Mouse (Mus musculus): ENCODE data around the gene Slamf8. TPM values are rescaled to one million over a fixed set of nuclear protein-coding genes. Genes with fewer than 3 reads are reported as not detected.
A peak's percentile ranks its signal among the peaks of the same experiment; 100 is the strongest.

Slamf8 gene
- polyA plus RNA-seq, 1 experiment: 0.28 TPM

GRCm38 (mm10) chr1:172594495-172594894, 4.1 kb upstream of the Slamf8 start:
- DNase-seq (ENCODE audit: extremely low spot score in 1 of 2, low spot score in 1 of 2): peak in 1 of 2 experiments; percentile 66

DNA sequence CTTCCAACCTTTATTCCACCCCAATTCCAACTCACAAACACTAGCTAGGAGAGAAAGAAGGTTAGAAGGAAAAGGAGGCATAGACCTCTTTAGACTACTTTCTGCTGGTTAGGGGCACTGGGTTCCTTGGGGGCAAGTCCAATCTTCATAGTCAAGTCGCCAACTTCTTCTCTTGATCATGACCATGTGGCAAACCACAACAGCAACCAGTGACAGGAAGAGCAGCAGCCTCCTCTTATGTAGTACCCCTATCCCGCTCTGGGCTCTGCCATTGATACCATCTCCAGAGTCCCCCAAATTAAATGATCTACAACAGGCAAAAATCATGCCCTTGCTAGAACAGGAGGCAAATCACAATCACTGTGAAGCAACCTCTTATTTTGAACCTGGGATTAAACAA, 3.6 kb upstream of the Slamf8 start:
- DNase-seq (ENCODE audit: extremely low spot score in 1 of 2, low spot score in 1 of 2): no peak

- no peak for DNase-seq (ENCODE audit: extremely low spot score in 1 of 2, low spot score in 1 of 2)
Measured at GRCm38 (mm10) chr1:172593321-172593720, 3.0 kb upstream of the Slamf8 start.

DNA sequence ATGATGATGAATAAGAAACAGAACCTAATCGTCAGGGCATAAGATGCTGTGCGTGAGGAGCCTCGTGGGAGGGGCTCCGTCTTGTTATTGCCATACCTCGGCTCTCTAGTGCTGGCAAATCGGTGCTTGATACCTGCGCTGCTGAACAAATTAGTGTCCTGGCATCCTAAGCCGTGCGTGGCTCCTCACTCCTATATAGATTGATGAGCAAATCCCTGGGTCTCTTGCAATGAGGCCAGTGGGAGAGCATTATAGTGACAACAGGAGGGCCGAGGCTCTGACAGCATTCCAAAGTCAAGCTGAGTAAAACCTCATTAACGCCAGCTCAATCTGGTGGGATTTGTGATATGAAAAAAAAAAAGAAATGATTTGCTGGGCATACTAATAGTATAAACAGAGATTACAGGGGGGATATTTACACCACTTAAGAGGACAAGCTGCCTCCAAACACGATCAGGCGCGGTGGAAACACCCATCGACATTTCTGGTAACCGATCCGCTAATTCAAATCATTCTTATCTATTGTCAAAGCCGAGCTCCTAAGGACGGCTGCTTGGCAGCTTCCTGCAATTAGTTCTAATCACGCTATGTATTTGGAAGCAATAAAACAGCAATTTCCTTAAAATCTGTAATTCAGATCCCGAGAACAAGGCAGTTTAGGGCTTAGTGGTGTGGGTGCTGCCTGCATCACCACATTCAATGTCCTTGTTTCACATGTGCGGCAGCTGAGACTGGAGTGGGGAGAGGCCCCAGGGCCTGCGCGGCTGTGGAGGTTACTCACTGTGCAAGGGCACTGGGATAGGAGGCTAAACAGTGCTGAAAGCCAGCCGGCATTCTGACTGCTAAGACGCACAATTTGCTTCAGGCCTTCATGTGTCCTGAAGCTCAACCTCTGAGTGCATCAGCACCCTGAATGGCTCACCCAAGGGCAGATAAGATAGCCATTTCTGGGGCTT, 4.5 kb downstream of the Slamf8 start:
- no peak for DNase-seq (ENCODE audit: extremely low spot score in 1 of 2, low spot score in 1 of 2)

GRCm38 (mm10) chr1:172585026-172585425, 5.3 kb downstream of the Slamf8 start:
- no peak for DNase-seq (ENCODE audit: extremely low spot score in 1 of 2, low spot score in 1 of 2)

- DNase-seq (ENCODE audit: extremely low spot score in 1 of 2, low spot score in 1 of 2): no peak
Measured at GRCm38 (mm10) chr1:172584271-172584670, 6.1 kb downstream of the Slamf8 start.

DNA sequence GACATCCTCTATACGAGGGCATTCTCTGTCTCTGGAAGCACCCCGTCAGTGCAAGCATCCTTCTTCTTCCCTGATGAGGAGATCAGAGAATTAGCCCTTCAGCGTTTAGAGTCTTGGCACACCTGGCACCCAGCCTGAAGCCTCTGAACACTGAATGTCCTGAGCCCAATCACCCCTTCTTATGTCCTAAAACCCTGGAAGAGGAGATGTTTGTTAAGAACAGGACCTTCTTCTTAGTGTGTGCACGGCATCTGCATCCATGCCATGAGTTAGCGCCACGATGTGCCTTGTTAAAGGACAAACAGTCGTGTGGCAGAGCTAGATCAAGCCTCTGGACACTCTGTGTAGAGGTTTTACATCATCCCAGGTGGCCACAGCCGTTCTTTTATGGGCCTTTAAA, 7.9 kb downstream of the Slamf8 start:
- DNase-seq (ENCODE audit: extremely low spot score in 1 of 2, low spot score in 1 of 2): no peak

GRCm38 (mm10) chr1:172580116-172580515, 10.3 kb downstream of the Slamf8 start:
- DNase-seq (ENCODE audit: extremely low spot score in 1 of 2, low spot score in 1 of 2): no peak

DNA sequence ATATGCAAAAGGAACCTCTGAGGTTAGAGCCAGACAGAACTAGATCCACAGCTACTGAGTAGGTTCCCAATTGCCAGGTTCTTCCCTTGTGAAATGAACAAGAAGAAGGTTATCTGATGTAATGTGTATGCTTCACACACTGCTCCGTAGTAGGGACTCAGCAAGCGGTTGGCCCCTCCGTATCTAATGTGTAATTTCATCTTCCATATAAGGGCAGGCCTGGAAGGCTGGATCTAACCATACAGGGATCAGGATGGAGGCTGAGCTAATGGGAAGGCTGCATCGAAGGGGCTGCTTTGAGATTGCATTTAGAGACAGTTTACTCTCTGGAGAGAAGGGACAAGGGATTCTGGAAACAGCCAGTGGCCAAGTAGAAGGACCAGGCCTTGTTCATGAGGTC, 22.6 kb downstream of the Slamf8 start:
- DNase-seq (ENCODE audit: extremely low spot score in 1 of 2, low spot score in 1 of 2): no peak

DNA sequence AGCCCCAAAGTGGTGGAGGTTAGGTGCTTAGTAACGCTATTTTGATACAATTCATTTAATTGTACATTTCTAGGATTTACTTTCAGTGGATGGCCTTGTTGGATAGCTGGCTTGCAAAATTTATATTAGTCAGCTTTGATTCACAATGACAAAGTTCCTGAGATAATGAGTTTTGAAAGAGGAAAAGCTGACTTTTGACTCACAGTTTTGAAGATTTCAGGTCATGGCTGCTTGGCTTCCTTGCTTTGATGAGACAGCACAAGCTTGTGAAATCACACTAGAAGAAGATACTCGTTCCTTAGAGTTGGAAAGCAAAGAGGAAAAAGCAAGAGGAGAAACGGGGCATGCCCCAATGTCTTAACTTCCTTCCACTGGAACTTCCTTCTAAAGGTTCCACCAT, 24.2 kb downstream of the Slamf8 start:
- DNase-seq (ENCODE audit: extremely low spot score in 1 of 2, low spot score in 1 of 2): no peak

GRCm38 (mm10) chr1:172563465-172563828, 26.9 kb downstream of the Slamf8 start:
- DNase-seq (ENCODE audit: extremely low spot score in 1 of 2, low spot score in 1 of 2): no peak

DNA sequence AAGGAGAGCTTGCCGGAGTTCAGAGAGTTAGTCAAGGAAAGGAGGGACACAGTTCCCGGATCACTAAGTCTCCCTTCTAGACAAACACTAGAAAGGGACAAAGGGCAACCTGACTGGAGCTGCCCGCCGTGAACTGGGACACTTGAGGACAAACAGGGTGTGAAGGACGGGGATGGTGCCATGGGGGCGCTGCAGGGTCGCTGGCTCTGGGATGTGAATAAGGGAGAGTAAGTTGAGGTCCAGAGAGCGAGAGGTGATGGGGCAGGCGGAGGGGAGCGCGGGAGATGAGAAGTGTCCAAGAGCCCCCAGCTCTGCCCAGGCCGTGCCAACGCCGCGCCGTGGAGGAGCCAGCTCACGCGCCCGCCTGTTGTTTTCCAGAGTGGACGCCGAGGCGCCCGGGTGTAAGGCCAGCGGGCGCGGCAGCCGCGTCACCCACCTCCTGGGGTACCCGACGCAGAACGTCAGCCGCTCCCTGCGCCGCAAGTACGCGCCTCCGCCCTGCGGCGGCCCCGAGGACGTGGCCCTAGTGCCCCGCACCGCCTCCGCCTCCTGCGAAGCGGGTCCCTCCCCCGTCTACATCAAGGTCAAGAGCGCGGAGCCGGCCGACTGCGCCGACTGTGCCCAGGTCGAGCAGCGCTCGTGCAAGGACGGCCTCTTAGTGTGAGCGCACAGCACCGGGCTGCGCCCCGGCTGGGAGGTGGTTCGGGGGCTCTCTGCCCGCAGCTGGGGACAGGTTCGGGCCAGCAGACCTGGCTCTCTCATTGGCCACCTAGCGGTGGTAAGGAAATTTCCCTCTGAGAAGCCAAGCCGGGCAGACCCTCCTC, 27.5 kb downstream of the Slamf8 start:
- peak in 1 of 2 experiments; percentile 62 for DNase-seq (ENCODE audit: extremely low spot score in 1 of 2, low spot score in 1 of 2)

DNA sequence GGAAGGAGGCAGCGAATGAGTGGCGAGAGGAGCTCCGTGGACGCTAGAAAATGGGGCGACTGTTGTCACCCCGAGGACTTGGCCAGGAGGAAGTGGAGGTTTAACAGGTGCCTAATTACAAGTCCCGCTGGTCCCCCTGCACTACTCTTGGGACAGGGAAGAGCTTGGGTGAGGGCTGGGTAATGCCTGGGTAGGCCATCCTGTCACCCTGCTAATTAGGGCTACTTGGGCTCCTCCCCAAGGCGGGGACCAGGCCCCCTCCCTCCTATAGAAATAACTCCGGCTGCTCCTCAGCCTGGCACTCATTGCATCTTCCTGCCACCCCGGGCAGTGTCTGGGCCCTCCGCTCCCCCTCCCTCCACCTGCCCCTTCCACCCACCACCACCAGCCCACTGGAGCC, 34.7 kb downstream of the Slamf8 start, which contains the start of gene Vsig8:
Gene Vsig8, plus strand, starts transcription at position 301 of the 400 bp plus-strand sequence.
- no peak for DNase-seq (ENCODE audit: extremely low spot score in 1 of 2, low spot score in 1 of 2)

DNA sequence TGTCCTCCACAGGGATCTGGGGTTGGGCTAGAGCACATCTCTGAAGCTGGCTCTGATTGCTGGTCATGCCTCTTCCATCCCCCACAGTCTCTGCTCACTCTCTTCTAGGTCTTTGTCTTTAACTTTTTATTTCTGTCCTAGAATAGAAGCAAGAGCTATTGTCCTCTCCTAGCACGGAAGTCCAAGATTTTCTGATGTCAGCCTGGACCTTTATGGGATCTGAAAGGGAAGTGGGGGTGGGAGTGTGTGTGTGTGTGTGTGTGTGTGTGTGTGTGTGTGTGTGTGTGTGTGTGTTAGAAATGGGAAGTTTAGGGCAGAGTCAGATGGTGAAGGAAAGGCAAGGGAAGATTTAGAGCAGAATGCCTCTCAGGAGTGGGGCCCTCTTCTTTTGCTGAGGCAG, 37.7 kb downstream of the Slamf8 start:
- no peak for DNase-seq (ENCODE audit: extremely low spot score in 1 of 2, low spot score in 1 of 2)

GRCm38 (mm10) chr1:172551009-172551408, 39.4 kb downstream of the Slamf8 start:
- no peak for DNase-seq (ENCODE audit: extremely low spot score in 1 of 2, low spot score in 1 of 2)

DNA sequence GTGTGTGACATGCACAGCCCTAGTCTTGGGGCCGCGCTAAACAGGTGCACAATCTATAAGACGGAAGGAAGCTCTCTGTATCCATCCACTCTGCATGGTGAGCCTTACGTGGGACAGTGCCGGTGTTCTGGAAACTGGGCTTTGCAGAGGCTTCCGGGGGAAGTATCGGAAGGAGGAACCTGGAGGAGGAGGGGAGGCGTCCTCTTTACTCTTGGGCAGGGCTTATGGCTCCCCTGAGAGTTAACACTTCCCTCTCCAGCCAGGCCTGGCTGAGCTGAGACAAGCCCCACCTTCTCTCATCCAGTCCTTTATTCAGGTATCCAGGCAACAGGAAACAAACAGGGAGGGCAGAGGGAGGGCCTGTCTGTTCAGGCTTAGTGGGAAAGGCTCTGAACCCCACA, 39.8 kb downstream of the Slamf8 start:
- DNase-seq (ENCODE audit: extremely low spot score in 1 of 2, low spot score in 1 of 2): peak in 1 of 2 experiments; percentile 65

DNA sequence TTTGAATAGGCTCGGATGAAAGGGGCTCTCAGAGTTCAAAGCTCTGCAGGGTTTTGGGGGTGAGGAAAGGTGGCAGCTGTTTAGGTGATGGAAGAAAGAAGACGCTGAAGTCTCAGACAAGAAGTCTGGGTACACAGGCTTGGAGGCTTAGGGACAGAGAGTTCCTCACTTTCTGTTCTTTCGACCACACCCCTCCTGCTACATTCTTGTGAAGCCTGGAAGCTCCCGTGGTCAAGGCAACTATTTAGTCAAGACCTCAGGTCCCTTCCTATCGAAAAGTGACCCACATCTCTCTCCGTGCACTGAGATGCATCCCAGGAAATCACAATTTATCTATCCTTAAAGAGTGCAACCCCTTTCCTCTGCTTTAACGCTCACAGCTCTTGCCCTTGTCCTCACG, 40.7 kb downstream of the Slamf8 start:
- DNase-seq (ENCODE audit: extremely low spot score in 1 of 2, low spot score in 1 of 2): no peak

DNA sequence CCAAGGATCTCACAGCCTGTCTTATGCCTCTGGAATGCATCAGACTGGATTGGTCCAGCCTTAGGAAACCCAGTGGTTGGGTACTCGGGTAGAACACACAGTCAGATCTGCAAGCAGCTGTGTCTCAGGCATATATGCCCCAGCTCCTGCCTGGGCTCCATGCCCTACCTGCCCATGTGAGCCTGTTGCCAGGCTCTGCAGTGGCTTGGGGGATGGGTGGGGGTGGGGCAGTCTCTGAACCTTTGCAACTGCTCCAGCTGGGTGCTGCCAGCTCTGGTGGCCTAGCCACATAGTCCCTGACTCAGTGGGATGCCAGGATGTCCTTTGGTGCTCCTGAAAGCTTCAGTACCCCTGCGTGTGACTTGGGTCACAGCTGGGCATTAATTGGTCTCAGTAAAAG, 41.1 kb downstream of the Slamf8 start:
- DNase-seq (ENCODE audit: extremely low spot score in 1 of 2, low spot score in 1 of 2): no peak

GRCm38 (mm10) chr1:172548501-172548900, 41.9 kb downstream of the Slamf8 start:
- DNase-seq (ENCODE audit: extremely low spot score in 1 of 2, low spot score in 1 of 2): no peak

DNA sequence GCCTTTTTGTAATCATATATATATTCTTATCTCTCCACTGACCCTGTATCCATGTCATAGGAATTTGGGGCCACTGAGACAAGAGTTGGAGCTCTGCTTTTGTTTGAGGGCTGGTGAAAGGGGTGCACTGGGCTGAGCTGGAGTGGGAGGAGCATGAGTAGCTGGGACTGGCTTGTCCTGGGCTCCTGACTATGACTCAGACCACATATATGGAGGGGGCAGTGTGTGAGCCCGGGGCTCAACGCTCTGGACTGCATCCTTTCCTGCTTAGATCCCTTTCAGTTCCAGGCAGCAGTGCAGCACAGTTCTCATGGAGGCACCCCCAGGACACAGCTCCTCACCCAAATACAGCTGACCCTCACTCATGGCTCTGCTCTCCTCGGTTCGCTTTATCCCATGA, 44.3 kb downstream of the Slamf8 start:
- DNase-seq (ENCODE audit: extremely low spot score in 1 of 2, low spot score in 1 of 2): no peak

GRCm38 (mm10) chr1:172540283-172540820, 50.0 kb downstream of the Slamf8 start:
- DNase-seq (ENCODE audit: extremely low spot score in 1 of 2, low spot score in 1 of 2): no peak
